Mouse (Mus musculus): Measurements from ENCODE around the gene Pced1a. TPM values are rescaled to one million over a fixed set of nuclear protein-coding genes. Genes with fewer than 3 reads are reported as not detected.

Pced1a gene
- polyA plus RNA-seq (2015; fragmentation: Nextera tagmentation; extraction: Ambion mirVana): 12.0 and 13.1 TPM in 2 replicates

DNA sequence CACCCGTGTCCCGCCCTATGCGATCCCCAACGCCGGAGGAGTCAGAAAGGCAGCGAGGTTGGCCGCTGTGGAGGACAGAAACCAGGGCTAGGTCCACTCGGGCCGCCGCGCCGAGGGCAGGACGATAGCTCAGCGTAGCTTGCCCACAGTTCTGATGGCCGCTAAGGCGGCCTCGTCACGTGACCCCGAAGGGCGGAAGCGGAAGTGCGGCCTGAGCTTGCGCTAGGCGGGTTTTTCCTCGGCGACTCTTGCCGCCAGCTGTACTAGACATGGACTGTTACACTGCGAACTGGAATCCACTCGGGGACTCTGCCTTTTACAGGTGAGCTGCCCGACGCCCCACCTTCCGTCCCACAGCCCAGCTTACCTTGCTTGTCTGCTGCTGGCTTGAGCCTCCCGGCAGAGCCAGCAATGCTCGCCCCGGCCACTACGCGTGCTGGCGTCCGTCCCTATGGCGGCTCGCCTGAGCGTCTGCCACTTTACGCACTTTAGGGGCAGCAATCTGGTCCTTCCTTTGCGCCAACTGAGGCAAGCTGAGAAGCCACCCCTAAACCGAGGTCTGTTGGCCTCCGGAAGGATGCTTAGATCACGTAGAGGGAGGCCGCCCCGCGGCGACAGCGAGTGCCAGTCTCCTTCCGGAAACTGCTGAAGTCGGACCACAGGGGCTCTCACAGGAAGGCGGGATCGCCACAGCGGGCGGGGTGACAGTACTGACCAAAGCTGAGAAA, at the start of gene Pced1a, which contains the start of gene Vps16:
Pced1a (minus strand) TSS at position 576 of the 728 bp plus-strand sequence.
Vps16 (plus strand) TSS at position 214 of the 728 bp plus-strand sequence.

DNA sequence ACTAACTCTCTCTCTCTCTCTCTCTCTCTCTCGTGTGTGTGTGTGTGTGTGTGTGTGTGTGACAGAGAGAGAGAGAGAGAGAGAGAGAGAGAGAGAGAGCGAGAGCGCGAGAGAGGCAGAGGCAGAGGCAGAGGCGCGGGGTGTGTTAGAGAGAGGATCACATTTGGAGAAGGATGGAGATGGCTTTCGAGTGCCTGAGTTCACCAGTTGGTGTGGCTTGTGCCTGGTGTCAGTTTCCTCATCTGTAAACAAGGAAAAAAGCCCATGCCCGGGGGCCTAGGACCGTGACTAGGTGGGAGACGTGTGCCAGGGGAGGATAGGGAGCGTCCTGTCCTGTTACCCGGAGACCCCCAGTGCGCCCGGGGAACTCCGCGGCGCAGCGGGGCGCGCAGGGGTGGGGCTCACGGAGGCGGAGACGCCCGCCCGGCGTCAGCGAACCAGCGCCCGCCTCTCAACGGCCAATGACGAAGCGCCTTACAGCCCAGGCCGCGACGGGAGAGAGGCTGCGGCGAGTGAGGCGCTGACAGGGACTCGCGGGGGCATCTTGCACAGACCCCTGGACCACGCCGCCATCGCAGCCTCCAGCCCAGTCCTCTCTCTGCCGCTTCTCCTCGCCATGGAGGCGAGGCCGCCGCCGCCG, 25.4 kb upstream of the Pced1a start, which contains the start of gene Ptpra:
Ptpra (plus strand) TSS at position 485 of the 640 bp plus-strand sequence.

DNA sequence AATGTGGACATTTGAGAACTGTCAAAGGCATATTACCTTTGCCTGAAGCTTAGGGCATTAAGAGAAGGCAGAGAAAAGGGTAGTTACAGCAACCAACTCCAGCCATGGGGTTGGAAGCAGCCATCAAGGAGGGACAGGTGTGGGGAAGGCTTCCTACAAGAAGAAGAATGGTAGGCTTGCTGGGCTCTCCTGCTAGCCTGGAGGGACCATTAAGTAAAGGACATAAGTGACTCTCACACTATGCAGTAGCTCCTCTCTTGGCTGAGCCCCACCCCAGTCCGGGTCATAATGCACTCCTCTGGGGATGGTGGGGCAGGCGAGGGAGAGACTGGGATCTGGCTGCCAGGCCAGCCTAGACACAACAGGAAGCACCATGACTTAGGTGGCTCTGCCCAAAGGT, 18.3 kb downstream of the Pced1a start, which contains the start of gene Tmem239:
Tmem239 (plus strand) TSS at position 301 of the 400 bp plus-strand sequence.

DNA sequence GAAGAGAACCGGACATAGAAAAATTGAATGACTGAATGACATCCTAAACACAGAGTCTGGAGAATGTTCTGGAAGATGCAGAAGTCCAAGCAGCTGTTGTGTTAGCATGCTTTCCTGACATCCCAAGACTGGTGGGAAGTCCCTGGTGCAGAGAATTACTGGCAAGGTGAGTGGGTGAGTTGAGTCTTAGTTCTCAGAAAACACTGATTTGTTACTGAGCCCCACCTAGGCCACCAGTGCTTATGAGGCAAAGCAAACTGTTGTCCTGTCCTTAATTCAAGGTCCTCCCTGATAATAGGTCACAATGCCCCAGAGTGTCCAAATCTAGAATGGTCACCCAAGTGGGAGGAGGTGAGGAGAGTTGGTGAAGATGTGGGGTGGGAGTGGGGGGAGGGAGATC, 19.6 kb downstream of the Pced1a start, which contains the start of the genes Gm28372 and 1700020A23Rik:
Gm28372 (plus strand) TSS at position 301 of the 400 bp plus-strand sequence.
1700020A23Rik (plus strand) TSS at position 321 of the 400 bp plus-strand sequence.

DNA sequence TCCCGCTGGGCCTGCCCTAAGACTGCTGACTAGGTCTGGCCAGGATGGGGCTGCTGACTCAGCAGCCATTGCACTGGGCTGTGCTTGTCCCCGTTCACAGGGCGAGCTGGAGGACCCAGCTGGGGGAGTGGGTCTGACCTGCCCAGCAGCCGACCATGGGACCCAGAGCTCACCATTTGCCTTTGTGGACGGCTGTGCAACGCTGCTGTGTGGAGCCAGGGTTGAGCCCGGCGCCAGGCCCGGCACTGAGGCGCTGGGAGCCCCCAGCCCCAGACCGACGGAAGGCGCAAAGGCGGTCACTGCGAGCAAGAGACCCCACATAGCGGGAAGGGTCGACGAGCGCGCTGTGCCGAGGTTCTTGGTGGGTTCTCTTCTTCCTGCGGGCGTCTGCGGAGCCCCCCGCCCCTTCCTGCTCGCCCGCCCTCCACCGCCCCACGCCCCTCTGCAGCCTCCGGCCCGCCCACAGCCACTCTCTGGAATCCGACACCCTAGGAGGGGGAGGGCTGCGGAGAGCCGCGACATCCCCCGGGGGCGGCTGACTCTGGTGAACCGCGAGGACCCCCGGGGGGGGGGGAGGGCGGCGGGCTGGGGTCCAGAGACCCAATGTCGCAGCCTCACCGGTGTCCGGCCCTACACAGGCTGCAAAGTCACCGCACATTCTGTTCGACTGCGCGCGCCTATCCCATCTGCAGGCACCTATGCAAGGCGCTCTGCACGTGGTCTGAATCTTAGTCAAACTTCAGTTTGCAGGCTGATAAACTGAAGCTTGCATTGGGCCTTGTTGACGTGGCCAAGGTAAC, 27.1 kb downstream of the Pced1a start, which contains the start of gene Cpxm1:
Cpxm1 (minus strand) TSS at position 389 of the 800 bp plus-strand sequence.

Other genes starting within 250 kb of the Pced1a start
- 256 and 282 TPM in 2 replicates for gene Snrpb, start 245.3 kb downstream of the Pced1a start, polyA plus RNA-seq (2015; fragmentation: Nextera tagmentation; extraction: Ambion mirVana)
- not detected in 2 replicates for gene Tmc2, start 229.5 kb downstream of the Pced1a start, polyA plus RNA-seq (2015; fragmentation: Nextera tagmentation; extraction: Ambion mirVana)
- gene Nop56, start 150.3 kb downstream of the Pced1a start, polyA plus RNA-seq (2015; fragmentation: Nextera tagmentation; extraction: Ambion mirVana): 265 and 266 TPM in 2 replicates
- 223 and 230 TPM in 2 replicates for gene Idh3b, start 140.2 kb downstream of the Pced1a start, polyA plus RNA-seq (2015; fragmentation: Nextera tagmentation; extraction: Ambion mirVana)
- 9.0 and 10.2 TPM in 2 replicates for gene Ebf4, start 129.5 kb downstream of the Pced1a start, polyA plus RNA-seq (2015; fragmentation: Nextera tagmentation; extraction: Ambion mirVana)
- gene Cpxm1, start 27.1 kb downstream of the Pced1a start, polyA plus RNA-seq (2015; fragmentation: Nextera tagmentation; extraction: Ambion mirVana): 26.8 and 30.0 TPM in 2 replicates
- gene Gm28372, start 19.5 kb downstream of the Pced1a start, polyA plus RNA-seq (2015; fragmentation: Nextera tagmentation; extraction: Ambion mirVana): 0.11 and 0.14 TPM in 2 replicates
- not detected in 2 replicates for gene 1700020A23Rik, start 19.4 kb downstream of the Pced1a start, polyA plus RNA-seq (2015; fragmentation: Nextera tagmentation; extraction: Ambion mirVana)
- gene Tmem239, start 18.2 kb downstream of the Pced1a start, polyA plus RNA-seq (2015; fragmentation: Nextera tagmentation; extraction: Ambion mirVana): not detected in 2 replicates
- 71.9 and 85.9 TPM in 2 replicates for gene Vps16, start 362 bp downstream of the Pced1a start, polyA plus RNA-seq (2015; fragmentation: Nextera tagmentation; extraction: Ambion mirVana)
- gene Ptpra, start 25.6 kb upstream of the Pced1a start, polyA plus RNA-seq (2015; fragmentation: Nextera tagmentation; extraction: Ambion mirVana): 144 and 145 TPM in 2 replicates
- 123 and 125 TPM in 2 replicates for gene Mrps26, start 139.0 kb upstream of the Pced1a start, polyA plus RNA-seq (2015; fragmentation: Nextera tagmentation; extraction: Ambion mirVana)
- 0.32 and 0.80 TPM in 2 replicates for gene Oxt, start 151.5 kb upstream of the Pced1a start, polyA plus RNA-seq (2015; fragmentation: Nextera tagmentation; extraction: Ambion mirVana)
- 0.28 TPM in 1 of 2 replicates, not detected in the other for gene Avp, start 157.9 kb upstream of the Pced1a start, polyA plus RNA-seq (2015; fragmentation: Nextera tagmentation; extraction: Ambion mirVana)
- 7.4 TPM in 2 replicates for gene Fastkd5, start 205.3 kb upstream of the Pced1a start, polyA plus RNA-seq (2015; fragmentation: Nextera tagmentation; extraction: Ambion mirVana)
- 5.2 and 7.0 TPM in 2 replicates for gene Ubox5, start 205.3 kb upstream of the Pced1a start, polyA plus RNA-seq (2015; fragmentation: Nextera tagmentation; extraction: Ambion mirVana)
- 16.8 and 22.0 TPM in 2 replicates for gene Lzts3, start 218.1 kb upstream of the Pced1a start, polyA plus RNA-seq (2015; fragmentation: Nextera tagmentation; extraction: Ambion mirVana)
- 83.6 and 96.8 TPM in 2 replicates for gene Ddrgk1, start 240.0 kb upstream of the Pced1a start, polyA plus RNA-seq (2015; fragmentation: Nextera tagmentation; extraction: Ambion mirVana)
- gene Itpa, start 242.9 kb upstream of the Pced1a start, polyA plus RNA-seq (2015; fragmentation: Nextera tagmentation; extraction: Ambion mirVana): 111 TPM in 2 replicates